Mouse (Mus musculus): Measurements from ENCODE around the gene Bpifc.

Gene Bpifc

DNA sequence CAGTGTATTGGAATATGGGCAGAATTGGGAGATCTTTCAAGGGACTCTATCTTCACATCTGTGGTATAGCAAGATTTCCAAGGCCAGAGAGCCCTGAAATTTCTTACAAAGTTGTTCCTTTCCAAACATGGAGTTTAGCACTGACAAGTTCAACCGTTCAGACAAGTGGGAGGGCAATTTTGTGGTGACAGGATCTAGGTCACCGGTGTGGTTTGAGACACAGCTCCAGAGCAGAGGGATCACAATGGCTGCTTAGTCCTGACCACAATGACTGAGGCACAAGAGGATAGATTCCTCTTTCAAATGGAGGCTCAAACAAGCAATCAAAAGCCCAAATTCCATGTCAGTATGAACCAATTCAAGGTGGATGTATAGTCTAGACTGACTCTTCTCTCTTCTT, 523 bp downstream of the Bpifc start:
- no peak for DNase-seq

DNA sequence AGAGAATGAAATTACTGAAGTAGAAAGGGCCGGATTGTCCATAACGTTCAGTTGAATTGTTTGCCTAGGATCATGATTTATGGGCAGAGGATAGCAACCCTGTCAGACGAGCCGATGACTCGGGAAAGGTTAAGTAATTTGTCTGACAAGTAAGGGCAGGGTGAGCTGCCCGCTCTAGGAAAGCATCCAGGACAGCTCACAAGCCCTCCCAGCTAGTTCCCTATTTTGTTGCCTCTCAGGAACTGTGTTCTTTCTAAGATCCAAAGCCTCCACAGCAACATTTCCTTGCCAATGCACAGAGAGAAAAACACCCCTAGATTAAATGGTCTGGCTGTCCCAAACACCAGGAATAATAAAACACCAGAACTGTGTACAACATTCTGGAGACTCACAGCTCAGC, 1.1 kb downstream of the Bpifc start:
- DNase-seq, result no peak

DNA sequence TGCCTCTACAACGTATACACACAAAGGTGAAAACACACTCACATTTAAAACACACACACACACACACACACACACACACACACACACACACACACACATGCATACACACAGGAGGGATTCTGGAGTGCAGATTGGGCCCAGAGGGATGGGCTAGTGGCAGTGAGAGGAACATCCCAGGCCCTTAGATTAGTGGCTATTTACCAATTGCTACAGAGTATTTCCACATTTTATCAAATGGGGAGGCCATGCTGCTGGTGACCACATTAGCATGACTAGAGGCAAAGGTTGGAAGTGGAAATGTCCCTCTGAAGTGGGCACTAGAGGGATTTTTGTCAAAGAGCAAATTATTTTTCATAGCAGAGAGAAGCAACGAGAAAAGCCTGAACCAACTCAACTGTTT, 2.0 kb downstream of the Bpifc start:
- no peak for DNase-seq

DNA sequence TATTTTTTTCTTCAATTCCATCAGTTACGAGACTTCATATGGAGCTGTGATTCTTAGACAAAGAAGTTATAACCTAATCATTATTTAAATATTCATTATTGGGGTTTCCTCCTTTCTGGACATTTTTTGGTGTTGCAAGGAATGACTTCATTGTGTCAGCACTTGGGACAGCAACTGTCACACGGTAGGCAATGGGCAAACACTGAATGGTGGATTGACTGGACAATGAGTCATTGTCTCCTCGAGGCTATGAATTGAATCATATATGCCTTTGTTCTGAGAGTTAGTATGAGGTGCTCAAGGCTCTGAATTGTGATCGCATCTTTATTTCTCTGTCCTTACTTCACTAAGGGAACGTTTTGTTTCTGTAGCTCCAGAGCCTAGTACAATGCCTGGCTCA, 5.2 kb downstream of the Bpifc start:
- DNase-seq, result no peak

DNA sequence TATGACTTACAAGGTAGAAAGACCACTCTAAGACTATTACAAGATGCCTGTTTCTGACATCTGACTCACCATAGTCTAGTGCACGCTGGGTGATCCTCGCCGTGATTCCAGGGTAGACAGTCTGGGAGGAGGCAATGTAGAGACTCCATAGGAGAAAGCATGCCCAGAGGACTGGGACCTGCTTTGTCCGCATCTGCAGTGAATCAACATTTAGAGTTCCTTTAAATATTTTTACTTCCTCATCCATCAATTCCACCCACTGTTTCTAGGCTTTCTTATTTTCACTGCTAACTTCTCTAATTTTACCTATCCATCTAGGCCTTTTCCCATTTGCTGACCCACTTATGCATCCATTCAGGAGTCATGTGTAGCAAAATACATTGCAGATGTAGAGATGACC, 11.2 kb downstream of the Bpifc start:
- no peak for DNase-seq

DNA sequence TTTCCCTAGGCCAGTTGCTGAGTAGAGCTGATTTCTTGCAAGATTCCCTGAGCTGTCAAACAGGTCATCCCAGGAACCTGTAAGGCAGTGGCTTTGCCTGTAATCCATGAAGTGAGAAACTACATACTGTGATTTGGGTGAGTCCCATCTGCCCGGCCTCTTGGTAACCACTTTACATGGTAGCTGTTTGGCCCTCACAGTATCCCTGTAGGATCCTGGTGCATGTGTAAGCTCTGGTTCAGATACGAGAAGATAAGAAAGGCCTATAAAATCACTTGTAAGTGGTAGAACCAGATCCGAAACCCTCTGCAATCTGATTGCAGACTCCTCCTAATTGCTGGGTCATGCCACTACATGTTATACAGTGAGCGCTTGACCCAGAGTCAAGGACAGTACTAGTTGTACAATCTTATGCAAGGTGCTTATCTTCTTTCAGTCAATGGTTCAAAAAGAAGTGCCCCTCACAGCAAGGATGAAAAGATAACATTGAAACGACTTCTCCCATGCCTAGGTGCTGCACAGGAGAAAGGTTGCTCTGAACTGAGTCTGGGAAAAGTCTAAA, 17.1 kb downstream of the Bpifc start:
- DNase-seq, result no peak

DNA sequence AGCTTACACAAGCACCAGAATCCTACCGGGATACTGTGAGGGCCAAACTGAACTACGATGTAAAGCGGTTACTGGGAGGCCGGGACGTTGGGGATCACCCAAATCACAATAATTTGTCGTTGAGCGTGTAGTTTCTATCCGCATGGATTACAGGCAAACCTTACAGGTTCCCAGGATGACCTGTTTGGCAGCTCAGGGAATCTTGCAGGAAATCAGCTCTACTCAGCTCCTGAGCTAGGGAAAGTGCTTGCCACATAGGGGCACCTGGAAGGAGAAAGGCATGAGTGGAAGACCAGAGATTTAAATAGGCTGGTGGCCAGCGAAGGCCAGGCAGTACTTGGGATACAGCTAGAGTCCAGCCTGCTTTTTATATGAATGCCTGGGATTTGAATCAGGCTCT, 17.9 kb downstream of the Bpifc start:
- no peak for DNase-seq

DNA sequence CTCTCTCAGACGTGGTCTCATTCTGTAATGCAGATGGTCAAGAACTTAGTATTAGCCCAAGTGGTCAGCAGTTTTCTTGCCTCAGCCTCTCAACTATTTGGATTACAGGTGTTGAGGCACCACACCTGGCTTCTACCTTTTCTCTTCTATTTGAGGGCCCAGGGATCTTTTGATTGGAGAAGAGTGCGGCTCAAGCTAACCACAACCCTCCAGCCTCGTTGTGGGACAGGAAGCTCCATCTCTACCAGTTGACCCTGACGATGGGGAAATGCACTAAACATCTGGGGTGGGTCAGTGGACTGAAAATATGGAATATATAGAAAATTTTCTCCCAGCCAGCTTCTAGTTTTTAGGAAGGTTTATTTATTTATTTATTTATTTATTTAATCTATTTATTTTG, 19.3 kb downstream of the Bpifc start:
- DNase-seq, result no peak

DNA sequence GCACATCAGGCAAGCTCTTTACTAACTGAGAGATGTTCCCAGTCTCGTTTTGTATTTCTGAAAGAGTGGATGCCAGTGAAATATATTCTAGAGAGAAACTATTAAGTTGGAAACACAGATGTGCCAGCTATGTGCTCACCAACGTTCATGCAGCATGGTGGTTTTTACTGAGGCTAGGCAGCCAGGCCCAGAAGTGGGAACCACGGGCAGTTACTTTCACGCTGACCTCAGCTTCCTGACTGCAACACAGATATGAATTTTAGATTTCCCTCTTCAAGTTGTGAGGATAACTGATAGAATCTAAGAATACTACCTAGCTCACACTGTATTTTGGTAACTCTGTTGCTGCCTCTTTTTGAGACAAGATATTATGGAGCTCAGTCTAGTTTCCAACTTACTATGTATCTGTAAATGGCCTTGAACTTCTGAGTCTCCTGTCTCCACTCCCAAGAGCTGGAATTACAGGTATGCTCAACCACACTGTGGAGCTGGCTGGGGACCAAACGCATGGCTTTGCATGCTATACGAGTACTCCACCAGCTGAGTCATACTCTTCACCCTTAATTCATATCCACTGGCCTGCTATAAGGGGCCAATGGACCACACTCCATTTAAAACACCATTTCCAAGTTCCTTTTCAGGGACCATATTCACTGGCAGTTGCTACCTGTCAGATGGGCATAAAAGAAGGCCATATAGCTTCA, 22.1 kb downstream of the Bpifc start:
- DNase-seq, result no peak

DNA sequence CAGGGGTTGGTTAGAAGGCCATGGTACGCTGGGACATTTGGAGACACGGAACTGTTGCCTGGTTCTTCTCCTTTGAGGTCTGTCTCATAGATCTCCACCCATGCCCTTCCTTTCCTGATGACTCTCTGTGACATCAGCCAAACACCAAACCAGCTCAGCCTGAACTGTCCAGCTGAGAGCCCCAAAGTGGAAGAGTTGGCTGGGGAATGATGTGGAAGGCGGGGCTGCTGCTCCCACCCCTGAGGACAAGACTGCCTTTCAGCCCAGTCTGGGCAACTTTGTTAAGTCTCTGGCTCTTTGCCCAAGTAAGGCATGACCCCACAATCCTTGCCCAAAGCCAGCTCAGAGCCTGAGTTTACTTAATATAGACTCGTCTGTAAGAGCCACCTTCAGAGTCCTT, 38.8 kb downstream of the Bpifc start:
- no peak for DNase-seq

DNA sequence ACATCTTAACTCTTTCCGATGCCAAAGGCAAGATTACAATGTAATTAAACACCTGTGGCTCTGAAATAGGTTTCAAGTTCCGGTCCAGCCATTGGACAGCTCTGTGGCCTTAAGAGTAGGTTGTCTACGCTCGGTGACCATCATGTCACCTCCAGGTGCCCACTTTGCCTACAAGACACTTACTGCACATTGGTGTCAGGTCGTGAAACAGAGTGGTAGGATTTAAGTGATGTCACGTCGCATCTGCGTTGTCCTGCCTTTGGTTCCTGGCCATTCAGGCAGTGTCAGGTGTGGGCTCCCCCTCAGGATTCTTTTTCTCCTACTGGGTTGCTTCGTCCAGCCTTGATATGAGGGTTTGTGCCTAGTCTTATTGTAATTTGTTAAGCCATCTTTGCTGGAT, 39.9 kb downstream of the Bpifc start:
- DNase-seq, result no peak

DNA sequence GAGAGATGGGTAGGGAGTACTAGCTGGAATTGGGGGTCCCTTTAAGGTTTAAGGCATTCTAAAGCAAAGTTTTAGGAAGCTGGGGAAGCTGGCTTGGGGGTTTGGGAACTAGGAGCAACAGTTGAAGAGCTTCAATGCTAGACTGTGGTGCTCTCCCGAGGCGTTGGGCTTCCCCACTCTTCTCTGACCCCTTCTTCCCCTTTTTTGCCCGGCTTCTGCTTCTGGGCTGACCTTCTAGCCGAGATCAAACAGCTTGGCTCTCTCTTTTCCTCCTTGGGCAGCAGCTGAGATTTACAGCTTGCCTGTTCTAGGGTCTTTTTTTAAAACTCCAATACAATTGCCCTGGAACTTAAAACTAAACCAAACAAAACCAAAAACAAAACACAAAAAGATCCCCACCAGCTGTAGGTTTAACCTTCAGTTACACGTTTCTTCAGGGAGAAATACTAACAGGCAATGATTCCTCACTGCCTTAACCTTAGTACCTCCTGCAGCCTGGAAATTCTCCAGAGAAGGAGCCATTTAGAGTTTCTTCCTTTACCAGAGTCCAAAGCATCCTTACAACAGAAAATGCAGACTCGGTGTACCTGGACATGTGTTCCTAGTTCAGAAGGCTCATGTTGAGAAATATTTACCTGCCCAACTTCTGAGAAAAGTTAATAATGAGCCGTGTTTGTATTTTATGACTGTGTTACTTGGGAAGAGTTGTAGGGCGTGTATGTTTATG, 41.6 kb downstream of the Bpifc start:
- no peak for DNase-seq

DNA sequence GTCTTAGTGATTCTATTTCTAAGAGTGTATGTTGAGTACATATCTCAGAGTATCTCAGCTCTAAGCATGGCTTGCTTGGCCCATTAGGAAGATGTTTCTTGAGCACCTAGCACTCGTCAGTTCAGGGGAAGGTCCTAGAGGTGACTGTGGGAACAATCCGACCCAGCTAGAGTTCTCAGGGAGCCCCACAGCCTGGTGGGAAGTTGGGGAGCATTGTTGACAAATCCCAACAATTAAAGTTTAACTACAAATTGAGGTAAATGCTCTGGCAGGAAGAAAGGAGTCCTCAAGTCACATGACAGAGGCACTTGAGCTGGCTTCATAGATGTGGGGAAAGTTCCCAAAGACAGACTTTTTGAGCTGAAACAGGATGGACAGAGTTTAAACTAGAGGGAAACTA, 43.0 kb downstream of the Bpifc start:
- no peak for DNase-seq

DNA sequence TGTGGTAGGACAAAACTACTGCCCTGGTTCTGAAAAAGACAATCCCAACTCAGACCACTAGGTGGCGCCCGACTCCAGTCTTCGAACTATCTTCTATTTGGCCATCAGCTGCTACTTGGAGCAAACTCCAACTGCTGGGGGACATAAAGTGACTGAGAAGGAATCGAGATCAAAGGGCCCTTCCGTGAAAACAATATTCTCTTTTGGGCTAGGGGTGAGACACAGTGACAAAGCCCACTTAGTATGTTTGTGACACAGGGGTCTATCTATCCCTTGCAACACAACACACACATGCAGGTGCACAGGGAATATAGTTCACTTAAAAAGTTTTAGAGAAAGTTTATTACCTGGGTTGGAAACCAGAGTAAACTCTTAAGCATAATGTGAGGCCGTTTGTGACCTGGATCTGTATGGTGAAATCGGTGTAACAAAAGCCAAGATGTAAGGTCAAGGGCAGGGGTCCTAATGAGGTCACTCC, 43.5 kb downstream of the Bpifc start:
- DNase-seq, result peak; percentile 90 to 91

DNA sequence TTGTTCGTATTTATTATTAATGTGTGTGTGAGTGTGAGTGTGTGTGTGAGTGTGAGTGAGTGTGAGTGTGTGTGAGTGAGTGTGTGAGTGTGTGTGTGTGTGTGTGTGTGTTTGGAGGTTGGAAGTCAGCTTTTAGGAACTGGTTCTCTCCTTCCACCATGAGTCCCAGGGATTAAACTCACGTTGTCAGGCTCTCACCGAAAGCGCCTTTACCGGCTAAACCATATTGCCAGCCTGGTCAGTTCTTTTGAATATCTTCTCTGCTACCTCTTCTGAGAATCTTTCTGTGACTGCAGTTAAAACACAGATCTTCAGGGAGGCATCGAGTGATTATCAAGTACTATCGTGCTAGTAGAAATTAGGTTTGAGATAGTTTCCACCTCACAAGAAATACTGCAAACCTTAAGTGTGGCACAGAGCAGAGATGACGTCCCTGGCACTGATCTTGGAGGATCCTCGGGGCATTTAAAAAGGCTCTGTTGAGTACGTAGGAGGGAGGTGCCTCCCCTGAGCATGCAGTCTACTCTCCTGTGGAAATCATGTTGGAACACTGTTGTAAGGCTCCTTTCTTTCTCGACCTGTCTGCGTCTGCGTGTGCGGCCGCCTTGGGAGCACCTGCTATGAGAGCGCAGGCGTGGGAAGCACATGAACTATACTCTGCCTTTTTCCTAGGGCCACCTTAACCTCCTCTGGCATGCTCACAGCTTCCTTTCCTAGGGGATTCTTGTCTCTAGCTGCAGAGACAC, 44.1 kb downstream of the Bpifc start:
- no peak for DNase-seq

DNA sequence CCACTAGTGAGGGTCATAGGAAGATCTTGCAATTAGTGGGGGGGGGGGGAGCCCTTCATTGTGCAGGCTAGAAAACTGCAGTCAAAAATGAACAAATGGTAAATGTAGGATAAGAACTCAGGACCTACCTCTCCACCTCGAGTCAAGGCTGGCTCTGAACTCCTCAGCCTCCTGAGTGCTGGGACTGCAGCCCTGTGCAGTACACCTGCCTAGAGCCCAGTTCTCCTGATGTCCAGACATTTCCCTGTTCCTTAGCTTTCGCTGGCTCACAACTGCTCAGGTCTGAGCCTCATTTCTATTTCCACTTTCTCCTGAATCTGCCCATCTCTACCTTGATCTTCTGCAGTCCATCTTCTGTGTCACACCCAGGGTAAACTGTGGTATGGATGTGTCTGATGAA, 45.2 kb downstream of the Bpifc start:
- no peak for DNase-seq

DNA sequence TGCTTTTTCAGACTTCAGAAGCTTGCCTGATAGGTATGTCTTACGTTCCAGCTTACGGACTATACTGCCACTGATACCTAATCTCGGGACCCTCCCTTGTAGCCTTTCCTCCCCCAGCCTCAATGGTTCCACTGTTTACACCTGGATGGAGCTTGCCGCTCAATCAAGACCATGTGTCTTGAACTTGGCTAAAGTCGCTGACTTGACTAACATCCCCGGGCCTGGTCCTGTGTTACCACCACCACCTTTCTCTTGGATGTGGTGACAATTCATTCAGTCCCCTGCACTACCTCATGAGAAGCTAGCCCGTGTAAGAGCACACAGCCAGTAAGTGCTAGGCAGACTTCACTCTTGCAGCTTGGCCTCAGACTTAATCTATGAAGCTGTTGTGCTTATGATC, 47.4 kb downstream of the Bpifc start:
- no peak for DNase-seq

DNA sequence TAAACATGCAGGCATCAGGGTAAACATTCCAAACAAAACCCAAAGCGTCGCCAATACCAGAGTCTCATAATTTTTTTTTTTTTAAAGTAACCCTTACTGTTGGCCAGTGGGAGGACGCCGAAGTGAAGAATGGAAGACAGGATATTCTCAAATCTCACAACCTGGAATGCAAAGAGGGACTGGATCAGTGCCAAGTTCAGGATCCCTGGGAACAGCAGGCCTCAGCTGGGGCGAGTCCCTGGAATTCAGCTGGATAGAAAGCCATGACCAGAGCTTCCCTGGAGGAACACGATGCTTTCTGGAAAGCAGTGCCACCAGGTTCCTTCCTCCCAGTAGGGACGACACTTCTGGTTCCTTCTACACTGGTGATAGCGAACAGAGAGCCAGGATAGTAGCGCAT, 48.8 kb downstream of the Bpifc start:
- peak; percentile 9 to 32 for DNase-seq

DNA sequence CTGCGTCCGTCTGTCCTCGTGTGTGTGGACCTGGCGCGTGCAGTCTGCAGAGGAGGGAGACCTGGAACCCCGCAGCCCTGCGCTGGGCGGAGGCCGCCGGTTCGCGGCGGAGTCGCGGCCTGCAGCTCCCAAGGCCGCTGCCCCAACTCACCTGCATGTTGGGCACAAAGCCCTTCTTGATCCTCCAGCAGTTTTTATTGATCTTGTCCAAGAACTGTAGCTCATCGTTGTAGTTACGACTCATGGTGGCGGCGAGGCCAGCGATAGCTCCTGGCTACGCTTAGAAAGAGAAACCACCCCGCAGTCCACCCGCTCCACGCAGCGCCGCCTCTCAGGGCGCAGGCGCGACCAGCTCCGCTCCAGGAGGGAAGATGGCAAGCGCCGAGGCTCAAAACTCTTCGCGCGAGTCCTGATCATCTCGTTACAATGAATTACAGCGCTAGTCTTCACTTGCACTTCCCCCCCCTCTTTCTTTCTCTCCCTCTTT, 54.2 kb downstream of the Bpifc start, which contains the start of gene Rtcb:
Rtcb (minus strand) TSS at position 360 of the 487 bp plus-strand sequence.
- DNase-seq, result peak; percentile 99

DNA sequence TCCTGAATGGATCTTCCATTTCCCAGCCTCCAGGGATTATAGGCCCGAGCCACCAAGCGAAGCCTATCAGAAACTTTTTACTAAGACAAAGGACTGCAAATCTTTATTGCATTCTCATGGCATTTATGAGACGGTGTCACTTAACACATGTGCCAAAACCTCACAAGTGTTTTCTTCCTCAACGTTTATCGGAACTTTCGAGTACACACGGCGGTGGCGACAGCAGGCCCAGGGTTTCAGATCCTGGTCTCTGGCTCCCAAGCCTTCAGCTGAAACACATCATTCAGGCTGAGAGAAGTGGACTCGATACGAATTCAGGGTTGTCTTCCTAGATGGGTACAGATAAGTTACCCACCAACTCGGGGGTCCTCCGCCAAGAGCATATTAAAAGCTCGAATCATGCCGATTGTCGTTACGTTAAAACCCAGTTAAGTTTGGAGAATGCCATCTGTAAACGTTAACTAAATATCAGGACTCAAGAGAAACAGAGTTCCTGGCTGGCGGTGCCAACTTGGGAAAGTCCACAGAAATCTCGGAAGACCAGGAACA, 54.8 kb downstream of the Bpifc start:
- peak in 1 of 2 experiments; percentile 28 for DNase-seq

DNA sequence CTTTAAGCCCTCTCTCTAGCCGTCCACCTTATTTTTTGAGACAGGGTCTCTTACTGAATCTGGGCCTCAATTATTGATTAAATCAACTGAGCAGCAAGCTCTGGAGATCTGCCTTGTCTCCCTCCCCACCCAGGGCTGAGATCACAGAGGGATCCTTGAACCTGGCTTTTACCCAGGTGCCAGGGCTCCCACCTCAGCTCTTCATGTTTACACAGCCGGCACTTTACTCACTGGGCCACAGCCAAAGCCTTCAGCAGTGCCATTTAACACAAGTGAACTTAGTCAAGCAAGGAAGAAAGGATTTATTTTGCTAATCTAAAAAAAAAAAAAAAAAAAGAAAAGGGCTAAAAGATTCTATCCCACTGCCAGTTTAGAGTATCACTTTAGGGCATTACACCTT, 57.3 kb downstream of the Bpifc start:
- DNase-seq, result no peak

DNA sequence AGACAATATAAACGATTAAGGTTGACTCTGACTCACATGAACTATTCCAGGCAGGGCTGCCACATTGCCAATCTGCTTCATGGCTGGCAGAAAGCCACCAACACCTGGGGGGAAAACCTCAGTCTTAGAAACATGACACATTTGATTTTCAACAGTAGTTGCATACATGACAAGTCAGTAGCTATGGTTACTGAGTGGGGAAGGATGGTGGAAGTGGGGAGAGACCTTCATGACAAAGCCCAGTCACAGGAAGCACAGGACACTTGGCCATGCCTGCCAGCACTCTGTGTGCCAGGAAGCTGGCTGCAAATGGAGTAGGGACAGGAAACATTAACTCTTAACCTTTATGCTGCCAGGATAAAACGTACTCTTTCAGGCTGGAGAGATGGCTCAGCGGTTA, 58.3 kb downstream of the Bpifc start:
- peak; percentile 10 to 19 for DNase-seq

Data from kidney, postnatal 4 days (tissue).